Mouse (Mus musculus) erythroblast, embryonic 14.5 days (primary cell): ENCODE measurements around the gene Hand2.

ENCODE experiments used
- GATA1 ChIP-seq: IDR thresholded peaks from 2 replicates; pipeline ENCODE4 v1.6.1; 2012; ENCODE audit warnings: low read length, inconsistent platforms, mixed read lengths
- TAL1 ChIP-seq: IDR thresholded peaks from 3 replicates; pipeline ENCODE4 v1.6.1; 2012; ENCODE audit warnings: low read length, inconsistent platforms, mixed read lengths

DNA sequence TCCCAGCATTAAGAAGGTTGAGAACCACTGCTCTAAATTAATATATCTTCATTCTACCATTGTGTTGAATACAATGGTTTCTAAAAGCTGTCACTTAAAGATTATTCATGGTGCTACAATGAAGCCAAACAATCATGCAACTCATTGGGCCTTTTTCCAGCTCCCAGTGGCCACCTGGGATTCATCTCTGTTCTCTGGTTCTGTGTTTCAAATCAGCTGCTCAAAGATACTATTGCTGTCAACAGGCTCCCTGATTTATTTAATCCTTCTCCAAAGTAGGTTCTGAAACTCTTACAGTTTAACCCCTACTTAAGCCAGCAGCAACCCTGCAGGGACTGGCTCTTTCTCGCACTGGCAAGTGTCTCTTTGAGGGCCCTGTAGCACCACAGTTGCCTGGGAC, 17.3 kb upstream of the Hand2 start:
- TF ChIP-seq TAL1 (no peak), GATA1 (no peak)
